Mouse (Mus musculus) T-cell, adult 2 months (primary cell): ENCODE data around the gene Phkg2.

Experiments used
- DNase-seq: peaks from one replicate; pipeline ENCODE4 v3.0.0; 2022; ENCODE audit warnings: low spot score

The Phkg2 gene

GRCm38 (mm10) chr7:127572895-127573471 is at the start of gene Phkg2:
TSS of gene Phkg2 (plus strand) at chr7:127573340.
- DNase-seq = peak; percentile 95

DNA sequence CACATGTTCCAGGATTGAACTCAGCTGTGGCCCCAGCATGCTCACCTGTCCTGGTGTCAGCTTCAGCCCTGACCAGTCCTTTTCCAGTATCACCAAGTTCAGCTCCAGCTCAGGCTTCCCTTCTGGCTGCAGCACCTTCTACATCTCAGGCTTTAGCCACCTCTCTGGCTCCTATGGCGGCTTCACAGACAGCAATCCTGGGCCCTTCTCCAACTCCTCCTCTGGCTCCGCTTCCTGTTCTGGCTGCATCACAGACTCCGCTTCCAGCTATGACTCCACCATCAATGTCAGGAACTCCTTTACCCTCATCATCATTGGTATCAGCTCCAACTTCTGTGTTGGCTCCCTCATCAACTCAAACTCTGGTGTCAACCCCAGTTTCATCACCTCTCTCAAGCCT is 31.5 kb upstream of the Phkg2 start:
- no peak for DNase-seq

DNA sequence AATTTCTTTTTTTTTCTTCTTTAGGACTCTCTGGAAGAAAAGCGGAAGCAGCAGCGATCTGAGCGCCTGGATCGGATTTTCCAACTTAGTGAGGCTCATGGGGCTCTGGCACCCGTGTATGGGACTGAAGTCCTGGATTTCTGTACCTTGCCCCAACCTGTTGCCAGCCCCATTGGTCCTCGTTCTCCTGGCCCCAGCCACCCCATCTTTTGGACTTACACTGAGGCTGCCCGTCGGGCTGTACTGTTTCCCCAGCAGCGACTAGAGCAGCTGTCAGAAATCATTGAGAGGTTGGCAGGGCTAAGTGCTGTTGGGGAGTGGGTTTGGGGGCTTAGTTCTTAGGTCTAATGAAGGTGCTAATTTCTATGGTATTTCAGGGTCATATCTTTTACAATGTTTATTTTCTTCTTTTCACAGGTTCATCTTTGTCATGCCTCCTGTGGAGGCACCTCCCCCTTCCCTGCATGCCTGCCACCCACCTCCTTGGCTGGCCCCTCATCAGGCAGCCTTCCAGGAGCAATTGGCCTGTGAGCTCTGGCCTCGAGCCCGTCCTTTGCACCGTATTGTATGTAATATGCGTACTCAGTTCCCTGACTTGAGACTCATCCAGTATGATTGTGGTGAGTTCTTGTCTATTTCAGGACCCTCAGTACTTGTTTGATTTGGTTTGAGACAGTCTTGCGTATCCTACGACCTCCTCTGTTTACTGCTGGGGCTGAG is 23.9 kb upstream of the Phkg2 start:
- no peak for DNase-seq

- DNase-seq = no peak
Measured at GRCm38 (mm10) chr7:127551558-127551957, 21.6 kb upstream of the Phkg2 start.

- DNase-seq = no peak
Measured at GRCm38 (mm10) chr7:127560580-127560979, 12.6 kb upstream of the Phkg2 start.

GRCm38 (mm10) chr7:127561340-127561858 is 11.7 kb upstream of the Phkg2 start, which contains the start of gene Tmem265:
TSS of gene Tmem265 (plus strand) at chr7:127561390.
- no peak for DNase-seq

- no peak for DNase-seq
Measured at GRCm38 (mm10) chr7:127564381-127565150, 8.6 kb upstream of the Phkg2 start.

DNA sequence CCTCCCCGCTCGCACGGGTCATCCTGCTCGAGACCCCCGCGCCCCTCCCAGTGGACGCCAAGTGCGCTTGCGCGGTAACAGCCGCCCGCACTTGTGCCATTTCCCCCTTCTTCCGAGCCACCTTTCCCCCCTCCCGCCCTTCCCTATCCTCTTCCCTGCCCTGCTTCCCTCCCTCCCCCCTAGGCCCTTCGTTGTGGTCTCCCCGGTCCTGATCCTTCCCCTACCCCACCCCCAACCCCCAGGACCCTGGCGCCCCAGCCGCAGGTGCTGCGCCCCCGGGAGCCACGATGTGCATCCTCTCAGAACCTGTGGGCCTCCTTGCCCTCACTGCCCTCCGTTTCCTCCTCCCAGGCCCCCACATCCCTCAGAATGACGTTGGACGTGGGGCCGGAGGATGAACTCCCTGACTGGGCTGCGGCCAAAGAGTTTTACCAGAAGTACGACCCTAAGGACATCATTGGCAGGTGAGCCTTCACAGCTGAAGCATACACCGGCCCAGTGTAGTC is 416 bp downstream of the Phkg2 start:
- DNase-seq = no peak

DNA sequence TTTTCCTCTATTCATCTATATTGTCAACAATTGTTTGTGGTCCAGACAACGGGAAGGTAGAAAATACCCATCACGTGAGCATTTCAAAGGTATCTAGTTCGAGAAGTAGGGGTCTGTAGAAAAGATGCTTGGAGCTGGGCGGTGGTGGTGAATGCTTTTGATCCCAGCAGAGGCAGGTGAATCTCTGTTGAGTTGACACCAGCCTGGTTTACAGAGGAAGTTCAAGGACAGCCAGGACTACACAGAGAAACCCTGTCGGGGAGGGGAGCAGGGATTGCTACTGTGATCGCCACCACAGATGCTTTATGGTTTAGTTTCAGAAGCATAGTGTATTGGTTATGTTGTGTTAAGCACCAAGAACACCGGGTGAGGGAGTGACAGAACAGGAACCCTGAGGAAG is 975 bp downstream of the Phkg2 start:
- DNase-seq = no peak

DNA sequence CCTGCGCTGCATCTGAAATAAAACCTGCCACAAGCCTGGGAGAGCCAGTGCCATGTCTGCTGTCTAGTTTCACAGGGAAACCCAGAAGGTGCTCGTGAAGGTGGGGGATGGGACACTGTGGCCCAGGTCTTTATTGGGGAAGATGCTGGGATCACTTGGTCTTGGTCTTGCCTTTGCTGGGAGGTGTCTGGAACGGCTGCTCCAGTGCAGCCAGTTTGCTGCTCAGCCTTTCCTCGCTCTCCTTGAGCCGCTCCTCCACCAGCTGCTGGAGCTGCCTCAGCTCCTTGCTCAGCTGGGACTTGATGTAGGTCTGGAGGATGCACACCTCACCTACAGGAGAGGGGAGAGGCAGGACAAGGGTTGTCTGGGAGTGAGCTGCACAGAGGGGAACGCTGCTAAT is 10.1 kb downstream of the Phkg2 start:
- DNase-seq = no peak

GRCm38 (mm10) chr7:127585031-127585430 is 11.9 kb downstream of the Phkg2 start:
- DNase-seq = no peak

- no peak for DNase-seq
Measured at GRCm38 (mm10) chr7:127586149-127586548, 13.0 kb downstream of the Phkg2 start.

DNA sequence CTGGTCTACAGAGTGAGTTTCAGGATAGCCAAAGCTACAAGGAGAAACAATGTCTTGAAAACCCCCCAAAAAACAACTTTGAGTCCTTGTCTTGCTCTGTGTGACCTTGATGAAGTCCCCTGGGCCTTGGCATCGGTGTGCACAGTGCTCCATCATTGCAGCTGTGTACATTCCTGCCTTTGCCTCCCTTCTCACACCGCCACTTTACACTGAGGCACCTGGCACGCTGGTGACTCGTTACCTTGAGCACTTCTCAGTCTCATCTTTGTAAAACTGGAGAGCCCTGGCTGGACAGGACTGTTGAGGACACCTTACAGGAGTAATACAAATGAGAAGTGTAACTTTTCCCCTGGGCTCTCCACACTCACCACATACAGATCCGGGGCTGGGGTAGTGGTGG is 14.1 kb downstream of the Phkg2 start:
- no peak for DNase-seq

- peak; percentile 94 for DNase-seq
Measured at GRCm38 (mm10) chr7:127588011-127588871, 15.1 kb downstream of the Phkg2 start, which contains the start of the genes Ccdc189 and Rnf40. TSS of gene Ccdc189 (minus strand) at chr7:127588595. TSS of gene Rnf40 (plus strand) at chr7:127588767.

DNA sequence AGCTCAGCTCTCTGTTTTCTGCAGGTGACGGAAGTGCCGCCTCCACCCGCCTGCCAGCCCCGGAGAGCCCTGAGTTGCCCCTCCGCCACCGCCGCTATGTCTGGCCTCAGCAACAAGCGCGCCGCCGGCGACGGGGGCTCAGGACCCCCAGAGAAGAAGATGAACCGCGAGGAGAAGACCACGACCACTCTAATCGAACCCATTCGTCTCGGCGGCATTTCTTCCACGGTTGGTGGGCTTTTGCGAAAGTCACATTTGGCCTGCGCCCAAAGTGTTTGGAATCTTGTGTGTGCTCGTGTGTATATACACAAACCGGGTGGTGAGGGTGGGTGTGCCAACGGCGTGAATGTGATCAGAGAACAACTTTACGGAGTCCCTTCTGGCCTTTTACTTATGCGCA is 15.8 kb downstream of the Phkg2 start:
- no peak for DNase-seq

- no peak for DNase-seq
Measured at GRCm38 (mm10) chr7:127589637-127590036, 16.5 kb downstream of the Phkg2 start.

DNA sequence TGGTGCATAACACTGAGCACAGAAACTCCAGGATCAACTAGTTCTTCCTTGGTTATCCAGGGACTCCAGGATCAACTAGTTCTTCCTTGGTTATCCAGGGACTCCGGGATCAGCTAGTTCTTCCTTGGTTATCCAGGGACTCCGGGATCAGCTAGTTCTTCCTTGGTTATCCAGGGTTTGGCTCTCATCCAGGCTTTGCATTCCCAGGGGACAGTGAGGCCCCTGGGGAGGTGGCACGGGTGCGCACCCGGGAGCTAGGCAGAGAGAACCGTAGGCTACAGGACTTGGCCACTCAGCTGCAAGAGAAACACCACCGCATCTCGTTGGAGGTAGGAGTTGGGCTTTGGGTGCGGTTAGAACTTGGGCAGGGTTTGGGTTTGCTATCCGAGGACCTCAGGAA is 18.0 kb downstream of the Phkg2 start:
- DNase-seq = no peak

DNA sequence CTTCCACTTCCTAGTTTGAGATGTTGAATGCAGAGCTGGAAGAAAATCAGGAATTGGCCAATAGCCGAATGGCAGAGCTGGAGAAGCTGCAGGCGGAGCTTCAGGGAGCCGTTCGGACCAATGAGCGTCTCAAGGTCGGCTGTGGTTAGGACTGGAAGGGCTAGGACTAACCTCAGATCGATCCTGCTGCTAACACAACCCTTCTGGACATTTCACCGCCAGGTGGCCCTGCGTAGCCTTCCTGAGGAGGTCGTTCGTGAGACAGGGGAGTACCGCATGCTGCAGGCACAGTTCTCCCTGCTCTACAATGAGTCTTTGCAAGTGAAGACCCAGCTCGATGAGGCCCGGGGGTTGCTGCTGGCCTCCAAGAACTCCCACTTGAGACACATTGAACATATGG is 19.4 kb downstream of the Phkg2 start:
- DNase-seq = no peak

GRCm38 (mm10) chr7:127596747-127597146 is 23.6 kb downstream of the Phkg2 start:
- no peak for DNase-seq

DNA sequence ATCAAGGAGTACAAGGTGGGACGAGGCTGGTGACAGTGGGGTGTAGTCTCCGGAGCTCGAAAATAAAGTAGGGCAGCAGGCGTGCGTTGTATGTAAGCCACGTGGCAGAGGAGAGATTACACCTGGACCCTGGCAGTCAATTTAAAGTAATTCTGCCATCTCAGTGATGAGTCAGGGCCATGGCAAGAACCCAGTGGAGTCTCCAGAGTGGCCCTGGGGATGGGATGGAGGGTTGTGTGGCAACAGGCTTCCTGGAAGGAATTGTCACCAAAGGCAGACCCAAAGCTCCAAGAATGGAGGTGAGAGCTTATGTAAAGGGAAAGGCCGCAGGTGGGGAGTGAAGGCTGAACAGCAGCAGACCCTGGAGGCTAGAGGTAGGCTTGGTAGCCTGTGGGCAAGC is 27.5 kb downstream of the Phkg2 start:
- no peak for DNase-seq

- no peak for DNase-seq
Measured at GRCm38 (mm10) chr7:127601735-127602134, 28.6 kb downstream of the Phkg2 start.

- no peak for DNase-seq
Measured at GRCm38 (mm10) chr7:127602903-127603302, 29.8 kb downstream of the Phkg2 start.
